Mouse (Mus musculus) brain, embryonic 14.5 days (tissue): Measurements from ENCODE around the gene Ttll1.

ENCODE experiments used
- CTCF ChIP-seq: fragments of 200-500 bp; IDR thresholded peaks from 2 replicates; pipeline ENCODE4 v1.5.1; 2012; ENCODE audit warnings: inconsistent platforms, mild to moderate bottlenecking, moderate library complexity, borderline replicate concordance; ENCODE audit not compliant: insufficient read depth, insufficient read length; ENCODE audit errors: extremely low read depth
- POLR2A ChIP-seq: fragments of 200-500 bp; IDR thresholded peaks from 2 replicates; pipeline ENCODE4 v1.6.1; 2012; ENCODE audit warnings: mild to moderate bottlenecking, inconsistent platforms, borderline replicate concordance; ENCODE audit not compliant: poor library complexity, insufficient read depth, insufficient read length, severe bottlenecking; ENCODE audit errors: extremely low read depth

DNA sequence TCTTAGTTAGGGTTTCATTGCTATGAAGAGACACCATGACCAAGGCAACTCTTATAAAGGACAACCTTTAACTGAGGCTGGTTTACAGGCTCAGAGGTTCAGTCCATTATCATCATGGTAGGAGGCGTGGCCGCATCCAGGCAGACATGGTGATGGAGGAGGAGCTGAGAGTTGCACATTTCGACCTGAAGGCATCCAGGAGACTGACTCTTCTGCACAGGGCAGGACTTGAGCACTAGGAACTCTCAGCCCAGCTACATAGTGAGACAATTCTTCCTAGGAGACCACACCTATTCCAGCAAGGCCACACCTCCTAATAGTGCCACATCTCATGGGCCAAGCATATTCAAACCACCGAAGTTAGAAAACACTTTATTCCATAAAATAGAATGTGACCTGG lies 30.9 kb downstream of the Ttll1 start:
- TF ChIP-seq CTCF (no peak), POLR2A (no peak)
